Mouse (Mus musculus) bone marrow, adult 2 months (tissue): ENCODE data around the gene Cul4a.

Experiments
- CTCF ChIP-seq: fragments of 200-500 bp; IDR thresholded peaks from 2 replicates; pipeline ENCODE4 v1.5.1; 2011; ENCODE audit warnings: low read length, control low read depth; ENCODE audit not compliant: control insufficient read depth, insufficient read depth
- POLR2A ChIP-seq: fragments of 200-500 bp; IDR thresholded peaks from 2 replicates; pipeline ENCODE4 v1.6.1; 2011; ENCODE audit warnings: low read depth, mild to moderate bottlenecking, control low read depth, low read length, borderline replicate concordance; ENCODE audit not compliant: control insufficient read depth

GRCm38 (mm10) chr8:13149287-13149686 is 43.9 kb downstream of the Cul4a start:
- TF ChIP-seq POLR2A, result no peak
- TF ChIP-seq CTCF, result no peak
